Mouse (Mus musculus) heart, postnatal 14 days (tissue): ENCODE measurements at regions not wholly inside any gene's neighbourhood (a gene's known extent, or its start where the extent isn't known, plus 50 kb on each side); places are given as distances from the start of the nearest gene placed in this dataset.

Source experiments
- DNase-seq, 2 experiments: peaks; one replicate each; pipeline ENCODE4 v3.0.0; 2021 to 2022
- intact Hi-C: fragments of 180-260 bp; cut with DNase I; formaldehyde crosslinking; loops from one replicate; pipeline ENCODE4 v1.15.1; 2025

DNA sequence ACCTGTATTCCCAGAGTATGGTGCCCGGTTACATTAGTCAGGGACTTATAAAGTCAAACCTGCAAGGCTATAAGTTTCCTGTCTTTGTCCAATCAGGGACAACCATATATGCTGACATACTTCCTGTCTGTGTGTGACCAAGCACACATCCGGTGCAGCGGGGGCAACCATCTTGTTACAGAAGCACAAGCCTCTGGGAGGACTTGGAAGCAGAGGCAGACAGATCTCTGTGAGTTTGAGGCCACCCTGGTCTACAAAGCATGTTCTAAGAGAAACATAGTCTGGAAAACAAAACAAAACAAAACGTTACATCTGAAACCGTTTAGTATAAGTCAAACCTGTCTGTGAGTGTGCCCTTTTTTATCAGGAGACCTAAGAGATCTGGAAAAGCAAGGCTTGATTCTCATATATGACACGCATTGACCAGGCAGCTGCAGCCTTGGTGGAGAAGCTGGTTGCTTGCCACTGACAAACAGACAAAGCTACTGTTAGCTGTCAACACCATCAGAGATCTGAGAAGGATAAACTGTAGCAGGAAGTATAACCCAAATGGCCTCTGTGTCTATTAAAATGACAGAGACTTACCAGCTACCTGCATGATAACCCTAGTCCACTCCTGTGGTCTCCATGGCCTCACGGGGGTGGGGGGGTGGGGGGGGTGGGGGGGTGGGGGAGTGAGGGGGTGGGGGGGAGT lies 72.6 kb upstream of the Bmp2k start:
- no peak for DNase-seq
- intact Hi-C loops = loop anchor here (5.0 kb wide), 1 partner anchor 72 kb away; the partner anchor contains the start of gene Bmp2k

DNA sequence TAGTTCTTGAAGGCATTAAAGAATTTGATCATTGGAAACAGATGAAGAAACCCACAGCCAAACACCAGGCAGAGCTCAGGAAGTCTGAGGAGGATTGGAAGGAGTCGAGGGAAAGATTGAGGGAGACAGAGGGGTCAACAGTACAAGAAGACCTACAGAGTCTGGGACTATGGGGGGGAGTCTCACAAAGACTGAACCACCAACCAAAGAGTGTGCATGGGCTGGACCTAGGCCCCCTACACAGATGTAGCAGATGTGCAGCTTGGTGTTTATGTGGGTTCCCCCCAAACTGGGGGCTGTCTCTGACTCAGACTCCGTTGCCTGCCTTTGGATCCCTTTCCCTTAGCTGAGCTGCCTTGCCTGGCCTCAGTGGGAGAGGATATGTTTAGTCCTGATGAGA lies 71.5 kb upstream of the Bmp2k start:
- intact Hi-C loops = no loop called here
- no peak for DNase-seq

DNA sequence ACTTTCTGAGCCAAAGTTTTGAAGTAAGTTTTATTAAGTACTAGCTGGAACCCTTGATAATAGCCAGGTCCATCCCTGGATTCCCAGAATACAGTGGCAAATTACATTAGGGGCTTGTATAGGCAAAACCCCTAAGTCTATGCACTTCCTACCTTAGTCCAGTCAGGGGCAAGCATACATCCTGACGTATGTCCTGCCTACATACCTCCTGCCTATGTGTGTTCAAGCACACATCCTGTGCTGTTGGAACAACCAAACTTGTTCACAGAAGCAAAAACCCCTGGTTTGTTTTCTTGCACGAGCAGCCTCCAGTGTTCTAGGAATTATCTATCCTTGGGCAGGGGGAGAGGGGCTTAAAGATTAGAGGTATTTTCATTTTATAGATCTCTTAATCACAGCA lies 66.4 kb upstream of the Bmp2k start:
- intact Hi-C loops = no loop called here
- no peak for DNase-seq

DNA sequence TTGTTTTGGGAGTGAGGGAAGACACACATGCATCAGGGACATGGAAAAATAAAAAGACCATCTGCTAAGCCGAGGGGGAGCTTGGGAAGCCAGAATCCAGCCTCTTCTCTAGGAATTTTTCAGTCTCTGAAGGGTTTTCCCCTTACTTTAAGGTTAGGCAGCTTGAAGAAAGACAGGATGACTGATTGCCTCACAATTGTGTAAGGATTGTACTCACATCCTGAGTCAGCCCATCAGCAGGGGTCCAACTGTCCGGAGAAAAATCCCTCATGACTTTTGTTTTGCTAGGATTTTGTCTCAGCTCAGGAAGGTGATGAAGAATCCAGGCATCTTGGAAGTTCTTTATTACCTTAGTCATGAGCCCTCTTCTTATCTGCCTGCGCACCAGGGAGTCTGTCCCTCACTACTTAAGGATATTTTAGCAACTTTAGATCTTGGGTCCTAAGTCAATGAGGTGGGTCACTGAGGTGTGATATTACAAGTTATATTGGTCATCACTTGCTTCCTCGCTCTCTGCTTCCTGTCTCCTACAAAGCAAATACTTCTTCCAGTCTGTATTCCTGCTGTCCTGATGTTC lies 65.8 kb upstream of the Bmp2k start:
- intact Hi-C loops = no loop called here
- no peak for DNase-seq

DNA sequence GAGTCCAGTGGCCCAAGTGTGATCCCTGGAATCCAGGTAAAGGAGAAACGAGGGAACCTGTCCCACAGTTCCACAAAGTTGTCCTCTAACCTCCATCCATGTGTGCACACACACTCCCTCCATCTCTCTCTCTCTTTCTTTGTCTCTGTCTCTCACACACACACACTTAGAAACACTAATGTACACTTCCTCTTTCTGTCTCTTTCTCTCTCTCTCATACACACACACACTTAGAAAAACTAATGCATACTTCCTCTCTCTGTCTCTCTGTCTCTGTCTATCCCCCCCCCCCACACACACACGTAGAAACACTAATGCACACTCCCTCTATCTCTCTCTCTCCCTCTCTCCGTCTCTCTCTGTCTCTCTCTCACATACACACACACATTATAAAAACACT lies 61.2 kb upstream of the Bmp2k start:
- no peak for DNase-seq
- intact Hi-C loops = no loop called here

DNA sequence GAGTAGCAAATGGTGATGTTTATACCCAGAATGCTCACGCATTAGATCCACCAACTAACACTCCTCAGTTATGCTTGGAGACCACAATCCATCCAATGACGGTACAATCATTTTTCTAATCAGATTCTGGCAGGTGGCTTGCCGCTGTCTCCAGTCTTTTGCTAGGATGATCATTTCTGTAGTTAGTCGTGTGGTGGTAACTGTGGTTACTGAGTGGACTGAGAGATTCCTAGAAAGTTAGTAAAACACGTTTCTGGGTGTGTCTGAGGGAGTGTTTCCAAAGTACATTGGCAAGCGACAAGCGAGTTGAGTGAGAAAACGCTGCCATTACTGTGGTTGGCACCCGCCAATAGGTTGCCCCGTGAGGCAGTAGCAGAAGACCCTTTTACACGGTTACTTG lies 58.8 kb upstream of the Bmp2k start:
- intact Hi-C loops = no loop called here
- DNase-seq = no peak

DNA sequence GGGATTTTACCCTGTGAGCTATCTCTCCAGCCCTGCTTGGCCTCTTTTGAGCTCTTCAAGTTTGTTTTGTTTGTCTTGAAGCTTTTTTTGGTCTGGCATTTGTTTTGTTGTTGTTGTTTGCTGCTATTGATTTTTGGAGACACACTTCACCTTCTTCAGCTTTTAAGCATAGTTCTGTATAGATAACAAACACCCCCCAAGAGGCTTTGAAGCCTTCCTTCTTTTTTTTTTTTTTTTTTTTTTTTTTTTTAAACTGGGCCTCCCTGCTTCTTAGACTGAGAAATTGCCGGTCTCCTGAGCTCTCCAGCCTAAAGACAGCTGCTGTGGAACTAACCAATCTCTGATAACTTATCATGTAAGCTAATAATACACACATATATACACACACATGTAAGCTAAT lies 58.2 kb upstream of the Bmp2k start:
- intact Hi-C loops = no loop called here

DNA sequence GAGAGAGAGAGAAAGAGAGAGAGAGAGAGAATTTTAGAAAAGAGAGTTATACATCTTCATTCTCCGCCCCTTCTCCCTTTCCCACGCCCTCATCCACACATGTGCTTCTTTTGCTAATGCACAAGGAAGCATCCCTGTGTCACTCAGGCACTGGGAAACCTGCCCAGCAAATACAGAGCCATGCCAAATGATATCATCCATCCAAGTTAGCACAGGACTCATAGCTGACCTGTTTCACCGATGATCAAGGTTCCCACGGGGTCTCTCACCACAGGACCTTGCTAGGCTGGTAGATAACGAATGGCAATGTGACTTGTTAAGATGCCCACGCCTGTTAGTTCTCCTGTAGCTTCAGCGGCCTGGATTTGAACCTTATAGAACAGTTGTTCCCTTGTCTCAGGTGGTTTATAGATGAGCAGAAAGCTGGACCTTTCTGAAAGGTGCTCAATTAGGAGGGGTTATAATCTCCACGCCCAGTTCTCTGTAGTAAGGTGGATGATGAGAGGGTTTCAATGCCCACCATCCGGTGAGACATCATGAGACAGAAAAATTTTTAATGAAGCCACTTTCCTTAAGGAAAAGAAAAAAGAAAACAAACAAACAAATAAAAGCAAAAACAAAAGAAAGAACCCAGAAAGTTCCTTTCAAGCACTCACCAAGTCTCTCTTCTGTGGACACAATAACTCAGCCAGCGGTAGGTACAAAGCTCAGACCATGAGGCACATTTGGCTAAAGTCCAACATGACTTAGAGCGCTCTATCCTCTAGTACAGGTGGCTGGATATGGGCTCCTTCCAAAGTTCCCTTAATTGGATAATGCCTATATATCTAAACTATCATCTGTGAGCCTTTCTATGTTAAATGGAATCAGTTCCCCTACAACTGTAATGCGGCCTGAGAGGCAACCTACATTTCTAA lies 57.1 kb upstream of the Bmp2k start:
- peak; percentile 42 to 67 for DNase-seq
- intact Hi-C loops = no loop called here

More for the DNA sequence above, 58.2 kb upstream of the Bmp2k start:
- DNase-seq = no peak

DNA sequence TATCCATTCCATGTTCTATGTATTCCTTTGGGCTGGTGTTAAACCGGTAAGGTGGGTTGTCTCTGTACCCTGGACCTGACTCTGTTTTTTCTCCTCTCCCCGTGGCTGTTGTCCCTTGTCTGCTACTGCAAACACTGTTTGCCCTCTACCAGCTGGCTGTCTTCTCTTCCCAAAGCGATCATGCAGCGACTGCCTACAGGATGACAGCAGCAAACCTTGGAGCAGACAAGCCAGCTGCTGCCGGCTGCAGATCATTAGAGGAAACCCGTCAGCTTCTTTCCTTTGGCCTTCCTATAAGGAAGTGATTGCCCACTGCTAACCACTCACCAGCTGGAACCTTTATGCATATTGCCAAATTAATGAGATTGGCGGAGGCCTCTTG lies 56.4 kb upstream of the Bmp2k start:
- no peak for DNase-seq
- intact Hi-C loops = no loop called here

DNA sequence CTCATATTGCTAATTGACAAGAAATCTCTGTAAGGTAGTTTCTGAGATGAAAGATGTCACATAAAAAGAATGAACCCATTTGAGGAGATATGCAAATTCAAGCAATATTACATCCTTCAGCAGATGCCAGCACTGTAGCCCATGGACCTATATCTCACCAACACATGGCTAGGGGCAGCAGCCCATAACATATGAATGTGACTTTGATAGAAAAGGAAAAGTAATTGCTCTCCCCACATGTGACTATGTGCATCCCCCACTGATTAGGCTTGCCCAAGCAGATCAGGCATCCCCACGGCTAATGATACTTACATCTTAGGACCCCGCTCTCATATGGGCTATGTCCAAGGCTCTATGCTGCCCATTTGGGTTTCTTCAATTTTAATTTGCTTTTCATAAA lies 56.0 kb upstream of the Bmp2k start:
- intact Hi-C loops = no loop called here
- no peak for DNase-seq
